Mouse (Mus musculus): Measurements from ENCODE around the gene Nf2. TPM values are rescaled to one million over a fixed set of nuclear protein-coding genes. Genes with fewer than 3 reads are reported as not detected.
A peak's percentile ranks its signal among the peaks of the same experiment; 100 is the strongest.

Gene Nf2
- polyA plus RNA-seq, 1 experiment from 2014 or later = 16.0 TPM

DNA sequence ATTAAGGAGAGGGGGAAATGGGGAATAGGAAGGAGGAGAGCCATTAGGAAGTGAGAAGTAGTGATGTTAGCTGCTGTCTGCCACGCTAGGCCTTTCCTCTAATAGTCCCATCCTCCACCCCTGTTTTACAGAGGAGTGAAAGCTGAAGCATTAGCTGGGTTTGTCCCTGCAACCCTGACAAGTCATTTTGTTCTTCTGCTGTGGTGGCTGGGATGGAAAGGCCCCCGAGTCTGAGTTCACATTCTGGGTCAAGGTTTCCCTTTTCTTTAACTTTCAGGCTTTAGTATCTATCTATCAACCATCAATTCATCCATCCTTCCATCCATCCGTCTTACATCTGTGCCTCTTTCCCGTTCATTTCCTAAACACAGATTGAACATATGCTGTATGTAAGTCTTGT, 31.8 kb upstream of the Nf2 start:
- peaks cover 3% of the 10 kb centered on the region; the same call in 1 of the 2 replicates for H3K4me1 ChIP-seq (replicated peaks; ENCODE audit: control insufficient read depth, insufficient read depth, low read length)
- H3K27me3 ChIP-seq (replicated peaks; ENCODE audit: control insufficient read depth, insufficient read depth, low read length) = no peaks in the 10 kb centered on the region
- no peak for TF ChIP-seq CTCF (IDR thresholded peaks at IDR 0.05; ENCODE audit: low read depth)
- ATAC-seq = no peak
- H3K36me3 ChIP-seq (ENCODE audit: control insufficient read depth, insufficient read depth) = no peaks in the 10 kb centered on the region
- H3K9me3 ChIP-seq (ENCODE audit: control insufficient read depth) = no peaks in the 10 kb centered on the region
- 81% methylated on average over 4 of the region's 4 CpGs for WGBS
- no peak overlapping the region for H3K4me3 ChIP-seq (ENCODE audit: low read depth, low read length)
- no peak overlapping the region for H3K9ac ChIP-seq (ENCODE audit: low read depth, low read length)
- no peak overlapping the region for H3K27ac ChIP-seq (ENCODE audit: low read depth, low read length)
- H3K4me2 ChIP-seq (replicated peaks; ENCODE audit: low read depth) = no peak overlapping the region

GRCm38 (mm10) chr11:4874551-4874950, 25.2 kb upstream of the Nf2 start:
- H3K9ac ChIP-seq (ENCODE audit: low read depth, low read length) = no peak overlapping the region
- no peaks in the 10 kb centered on the region for H3K27me3 ChIP-seq (replicated peaks; ENCODE audit: control insufficient read depth, insufficient read depth, low read length)
- WGBS = 4% methylated on average over 10 of the region's 10 CpGs
- no peaks in the 10 kb centered on the region for H3K9me3 ChIP-seq (ENCODE audit: control insufficient read depth)
- ATAC-seq = peak; percentile 70
- no peaks in the 10 kb centered on the region for H3K4me1 ChIP-seq (replicated peaks; ENCODE audit: control insufficient read depth, insufficient read depth, low read length)
- no peaks in the 10 kb centered on the region for H3K36me3 ChIP-seq (ENCODE audit: control insufficient read depth, insufficient read depth)
- H3K4me3 ChIP-seq (ENCODE audit: low read depth, low read length) = peak overlapping the region; percentile 68
- 0 out of 2 replicates have a peak overlapping the region, but pooled peaks have one; percentile 37 for H3K27ac ChIP-seq (ENCODE audit: low read depth, low read length)
- peak overlapping the region; percentile 86 for H3K4me2 ChIP-seq (replicated peaks; ENCODE audit: low read depth)
- no peak for TF ChIP-seq CTCF (IDR thresholded peaks at IDR 0.05; ENCODE audit: low read depth)

DNA sequence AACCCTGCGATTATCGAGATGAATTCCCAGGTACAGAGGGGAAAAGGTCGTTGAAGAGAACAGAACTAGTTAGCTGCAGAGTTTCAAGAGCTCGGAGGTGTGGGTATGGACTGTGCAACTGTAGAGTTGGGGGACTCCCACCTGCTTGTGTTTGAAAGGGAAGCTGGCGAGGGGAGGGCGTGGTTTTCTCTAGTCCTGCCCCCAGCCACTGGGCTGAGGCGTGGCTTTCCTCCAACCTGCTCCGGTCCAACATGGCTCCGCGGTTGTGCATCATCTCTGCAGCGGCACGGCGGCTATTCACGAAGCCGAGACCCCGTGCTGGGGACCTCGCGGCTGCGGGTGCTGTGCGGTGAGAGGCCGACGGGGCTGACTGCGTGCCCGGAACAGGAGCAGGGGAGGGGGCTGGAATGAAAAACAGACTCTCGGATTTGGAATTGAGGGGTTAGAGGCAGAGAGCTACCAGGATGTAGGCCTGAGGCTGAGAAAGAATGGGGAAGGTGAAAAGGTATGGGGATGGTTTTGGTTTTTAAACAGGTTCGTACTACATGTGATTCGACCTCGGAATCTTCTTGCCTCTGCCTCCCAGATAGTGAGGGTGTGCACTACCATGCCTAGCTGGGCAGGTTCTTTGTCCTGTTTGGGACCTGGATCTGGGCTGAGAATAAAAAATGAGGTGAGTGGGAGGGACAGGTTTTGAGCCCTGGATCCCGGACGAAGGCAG, 24.6 kb upstream of the Nf2 start, which contains the start of gene Nipsnap1:
Nipsnap1 (plus strand) TSS at position 197 of the 721 bp plus-strand sequence.
- Histone ChIP-seq H3K4me3 (ENCODE audit: low read depth, low read length) (peak within 1 kb of the TSS; percentile 68), H3K27me3 (replicated peaks; ENCODE audit: control insufficient read depth, insufficient read depth, low read length) (no peaks in the 10 kb centered on the region), H3K4me1 (replicated peaks; ENCODE audit: control insufficient read depth, insufficient read depth, low read length) (no peaks in the 10 kb centered on the region), H3K9me3 (ENCODE audit: control insufficient read depth) (no peaks in the 10 kb centered on the region), H3K4me2 (replicated peaks; ENCODE audit: low read depth) (peak within 1 kb of the TSS; percentile 86), H3K9ac (ENCODE audit: low read depth, low read length) (no peak within 1 kb of the TSS), H3K36me3 (ENCODE audit: control insufficient read depth, insufficient read depth) (no peaks in the 10 kb centered on the region), H3K27ac (ENCODE audit: low read depth, low read length) (0 out of 2 replicates have a peak within 1 kb of the TSS, but pooled peaks have one; percentile 37)
- under 1% methylated on average over 30 of the region's 30 CpGs for WGBS
- ATAC-seq = peak; percentile 80
- TF ChIP-seq CTCF (IDR thresholded peaks at IDR 0.05; ENCODE audit: low read depth) = no peak

- no peak for ATAC-seq
- Histone ChIP-seq H3K9me3 (ENCODE audit: control insufficient read depth) (no peaks in the 10 kb centered on the region), H3K4me2 (replicated peaks; ENCODE audit: low read depth) (no peak overlapping the region), H3K27me3 (replicated peaks; ENCODE audit: control insufficient read depth, insufficient read depth, low read length) (no peaks in the 10 kb centered on the region), H3K27ac (ENCODE audit: low read depth, low read length) (no peak overlapping the region), H3K4me1 (replicated peaks; ENCODE audit: control insufficient read depth, insufficient read depth, low read length) (no peaks in the 10 kb centered on the region), H3K36me3 (ENCODE audit: control insufficient read depth, insufficient read depth) (no peaks in the 10 kb centered on the region), H3K9ac (ENCODE audit: low read depth, low read length) (no peak overlapping the region), H3K4me3 (ENCODE audit: low read depth, low read length) (no peak overlapping the region)
- WGBS = 28% methylated on average over 10 of the region's 10 CpGs
- peak; percentile 91 for TF ChIP-seq CTCF (IDR thresholded peaks at IDR 0.05; ENCODE audit: low read depth)
Observed at GRCm38 (mm10) chr11:4865645-4866251, 16.4 kb upstream of the Nf2 start.

DNA sequence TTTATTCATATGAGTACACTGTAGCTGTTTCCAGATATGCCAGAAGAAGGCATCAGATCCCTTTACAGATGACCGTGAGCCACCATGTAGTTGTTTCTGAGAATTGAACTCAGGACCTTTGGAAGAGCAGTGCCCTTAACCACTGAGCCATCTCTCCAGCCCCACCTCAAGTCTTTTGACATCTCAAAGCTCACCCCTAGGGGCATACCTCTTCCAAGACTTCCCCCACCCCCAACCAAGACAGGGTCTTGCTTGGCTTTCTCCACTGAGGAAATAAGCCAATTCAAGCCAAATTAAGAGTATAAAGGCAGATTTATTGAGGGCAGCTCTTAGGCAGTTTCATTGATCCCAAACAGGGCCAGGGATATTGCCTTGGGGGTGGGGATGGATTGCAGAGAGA, 13.4 kb upstream of the Nf2 start:
- H3K4me2 ChIP-seq (replicated peaks; ENCODE audit: low read depth) = no peak overlapping the region
- H3K36me3 ChIP-seq (ENCODE audit: control insufficient read depth, insufficient read depth) = no peaks in the 10 kb centered on the region
- 93% methylated on average over 1 of the region's 1 CpGs for WGBS
- TF ChIP-seq CTCF (IDR thresholded peaks at IDR 0.05; ENCODE audit: low read depth) = no peak
- H3K9ac ChIP-seq (ENCODE audit: low read depth, low read length) = no peak overlapping the region
- no peaks in the 10 kb centered on the region for H3K9me3 ChIP-seq (ENCODE audit: control insufficient read depth)
- H3K27me3 ChIP-seq (replicated peaks; ENCODE audit: control insufficient read depth, insufficient read depth, low read length) = no peaks in the 10 kb centered on the region
- no peak overlapping the region for H3K4me3 ChIP-seq (ENCODE audit: low read depth, low read length)
- H3K4me1 ChIP-seq (replicated peaks; ENCODE audit: control insufficient read depth, insufficient read depth, low read length) = no peaks in the 10 kb centered on the region
- no peak overlapping the region for H3K27ac ChIP-seq (ENCODE audit: low read depth, low read length)
- ATAC-seq = no peak

DNA sequence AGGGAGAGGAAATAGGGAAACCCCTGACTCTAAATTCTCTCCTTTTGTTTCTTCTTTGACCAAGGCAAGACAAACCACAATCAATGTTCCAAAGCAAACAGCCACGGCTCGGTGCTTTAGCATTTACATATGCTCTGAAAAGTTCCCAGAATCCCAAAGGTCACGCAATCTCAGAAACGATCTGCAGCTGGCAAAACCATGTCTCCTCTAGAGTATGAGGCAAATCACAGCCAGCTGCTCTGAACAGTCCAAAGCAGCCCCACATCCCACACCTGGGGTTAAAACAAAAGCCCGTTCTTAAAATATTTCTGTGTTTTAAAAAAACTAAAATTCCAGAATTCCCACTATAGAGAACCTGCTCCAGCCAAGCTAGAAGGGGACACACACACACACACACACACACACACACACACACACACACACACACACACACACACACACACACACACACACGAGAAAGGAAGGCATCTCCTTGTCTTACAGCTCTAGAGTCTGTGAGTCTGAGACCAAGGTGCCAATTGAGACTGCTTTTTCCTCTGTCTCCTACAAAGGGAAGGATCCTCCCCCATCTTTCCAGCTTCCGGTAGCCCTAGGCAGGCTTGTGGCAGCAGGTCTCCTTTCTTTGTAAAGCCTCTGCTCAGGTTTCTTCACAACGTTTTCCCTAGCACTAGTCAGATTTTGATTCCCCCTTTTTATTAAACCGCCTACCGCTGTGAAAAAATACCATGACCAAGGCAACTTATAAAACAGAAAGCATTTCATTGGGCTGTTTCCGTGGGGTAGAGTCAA, 12.7 kb upstream of the Nf2 start:
- Histone ChIP-seq H3K27ac (ENCODE audit: low read depth, low read length) (no peak overlapping the region), H3K4me3 (ENCODE audit: low read depth, low read length) (no peak overlapping the region), H3K9me3 (ENCODE audit: control insufficient read depth) (no peaks in the 10 kb centered on the region), H3K27me3 (replicated peaks; ENCODE audit: control insufficient read depth, insufficient read depth, low read length) (no peaks in the 10 kb centered on the region), H3K4me1 (replicated peaks; ENCODE audit: control insufficient read depth, insufficient read depth, low read length) (no peaks in the 10 kb centered on the region), H3K9ac (ENCODE audit: low read depth, low read length) (no peak overlapping the region), H3K4me2 (replicated peaks; ENCODE audit: low read depth) (no peak overlapping the region), H3K36me3 (ENCODE audit: control insufficient read depth, insufficient read depth) (no peaks in the 10 kb centered on the region)
- no peak for ATAC-seq
- 53% methylated on average over 11 of the region's 11 CpGs for WGBS
- TF ChIP-seq CTCF (IDR thresholded peaks at IDR 0.05; ENCODE audit: low read depth) = no peak

All from intestine, postnatal 0 days (tissue).